Comparison of ENCODE assay signal across 9 mouse cellular contexts in the genomic region with DNA sequence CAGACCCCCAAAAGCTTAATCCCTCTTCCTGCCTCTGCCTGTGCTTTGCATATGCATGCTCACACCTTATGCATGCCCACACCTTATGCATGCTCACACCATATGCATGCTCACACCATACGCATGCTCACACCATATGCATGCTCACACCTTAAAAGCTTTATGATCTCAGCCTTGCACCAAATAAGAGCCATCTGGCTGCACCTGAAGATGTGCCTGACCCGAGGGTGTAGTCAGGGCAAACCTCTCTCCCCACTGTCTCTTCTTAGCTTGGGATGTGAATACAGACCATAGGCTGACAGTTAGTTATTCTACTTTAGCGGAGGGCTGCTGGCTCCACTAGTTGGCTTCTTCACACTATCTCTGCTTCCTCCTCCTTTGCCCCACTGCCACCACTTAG.
A peak's percentile ranks its signal among the peaks of the same experiment; 100 is the strongest.
DNase-seq lines count a peak whose midpoint lies in the region; ATAC-seq and TF ChIP-seq lines count a peak whose summit lies in the region.
"Had no signal": no experiment of that assay in that cellular context is flagged by ENCODE, and none has a peak within 500 bp of the region (broad histone marks: within the 10 kb centered on the region; RNA-seq: fewer than 3 reads in every experiment).

No protein-coding gene starts in this region.

- H3K27me3 ChIP-seq in heart, embryonic 13.5 days (replicated peaks) = peaks cover 26% of the 10 kb centered on the region
- H3K27me3 ChIP-seq in ES-Bruce4 (ENCODE audit: control insufficient read depth, insufficient read depth, low read length, poor library complexity, severe bottlenecking) = no peaks in the 10 kb centered on the region
- no peaks in the 10 kb centered on the region for H3K27me3 ChIP-seq in forebrain, embryonic 13.5 days
- H3K27me3 ChIP-seq in midbrain, embryonic 10.5 days (ENCODE audit: low read depth, poor library complexity, severe bottlenecking) = no peaks in the 10 kb centered on the region

- H3K4me1 ChIP-seq in heart, embryonic 13.5 days = peaks cover 39% of the 10 kb centered on the region
- peaks cover 3% of the 10 kb centered on the region for H3K4me1 ChIP-seq in ES-Bruce4 (ENCODE audit: control insufficient read depth, insufficient read depth, low read length)
- H3K4me1 ChIP-seq in forebrain, embryonic 13.5 days = peaks cover 75% of the 10 kb centered on the region
- H3K4me1 ChIP-seq in midbrain, embryonic 10.5 days = peaks cover 70% of the 10 kb centered on the region

- no peak for ATAC-seq in heart, embryonic 13.5 days (ENCODE audit: extremely low read depth, insufficient number of reproducible peaks, low FRiP score, low TSS enrichment)
- ATAC-seq in forebrain, embryonic 13.5 days = no peak

- no peaks in the 10 kb centered on the region for H3K36me3 ChIP-seq in heart, embryonic 13.5 days
- H3K36me3 ChIP-seq in ES-Bruce4 (ENCODE audit: control insufficient read depth, insufficient read depth, low read length, poor library complexity, severe bottlenecking) = no peaks in the 10 kb centered on the region; the same call in 1 of the 2 replicates
- H3K36me3 ChIP-seq in forebrain, embryonic 13.5 days (ENCODE audit: poor library complexity, severe bottlenecking) = no peaks in the 10 kb centered on the region
- H3K36me3 ChIP-seq in midbrain, embryonic 10.5 days = no peaks in the 10 kb centered on the region

- DNase-seq in heart, adult 11 months = no peak
- DNase-seq in midbrain, embryonic 10.5 days (ENCODE audit: low spot score) = no peak
- no peak for DNase-seq in thymus, postnatal 36 days
- DNase-seq in kidney, adult 9 months = no peak
- no peak for DNase-seq in frontal cortex, adult 2 months (ENCODE audit: extremely low spot score in 1 of 2, low spot score in 1 of 2)
- DNase-seq: kidney, postnatal 10 days had no signal

- TF ChIP-seq CTCF in ES-Bruce4 (IDR thresholded peaks at IDR 0.05; ENCODE audit: low read depth, low read length) = no peak

- WGBS in heart, embryonic 13.5 days = 57% methylated on average over 3 of the region's 3 CpGs
- 57% methylated on average over 3 of the region's 3 CpGs for WGBS in forebrain, embryonic 13.5 days
- 66% methylated on average over 3 of the region's 3 CpGs for WGBS in midbrain, embryonic 10.5 days

- H3K9me3 ChIP-seq in heart, embryonic 13.5 days = no peaks in the 10 kb centered on the region
- no peaks in the 10 kb centered on the region for H3K9me3 ChIP-seq in ES-Bruce4 (replicated peaks; ENCODE audit: control insufficient read depth, insufficient read depth, low read length, poor library complexity, severe bottlenecking)
- H3K9me3 ChIP-seq in forebrain, embryonic 13.5 days (replicated peaks) = no peaks in the 10 kb centered on the region
- H3K9me3 ChIP-seq in midbrain, embryonic 10.5 days (replicated peaks) = no peaks in the 10 kb centered on the region

- no peak overlapping the region for H3K9ac ChIP-seq in heart, embryonic 13.5 days
- H3K9ac ChIP-seq in ES-Bruce4 (ENCODE audit: low read depth, poor library complexity, severe bottlenecking) = no peak overlapping the region
- H3K9ac ChIP-seq in forebrain, embryonic 13.5 days = no peak overlapping the region

- no peak for TF ChIP-seq EP300 in ES-Bruce4 (IDR thresholded peaks at IDR 0.05; ENCODE audit: insufficient read depth, low read depth, low read length)

- TF ChIP-seq POLR2A in ES-Bruce4 (IDR thresholded peaks at IDR 0.05; ENCODE audit: insufficient read depth, low read length) = no peak

- H3K27ac ChIP-seq in heart, embryonic 13.5 days (replicated peaks) = no peak overlapping the region
- H3K27ac ChIP-seq in ES-Bruce4 (ENCODE audit: insufficient read depth, low read length) = peak overlapping the region; percentile 36; the same call in 1 of the 2 replicates
- H3K27ac ChIP-seq in forebrain, embryonic 13.5 days = peak overlapping the region; percentile 91
- peak overlapping the region; percentile 86 for H3K27ac ChIP-seq in midbrain, embryonic 10.5 days (replicated peaks)

- peak overlapping the region; percentile 69 for H3K4me2 ChIP-seq in heart, embryonic 13.5 days
- peak overlapping the region; percentile 58 for H3K4me2 ChIP-seq in forebrain, embryonic 13.5 days

- peak overlapping the region; percentile 34 for H3K4me3 ChIP-seq in heart, embryonic 13.5 days
- peak overlapping the region; percentile 20; the same call in 1 of the 2 replicates for H3K4me3 ChIP-seq in ES-Bruce4 (ENCODE audit: low read depth, low read length)
- peak overlapping the region; percentile 27; the same call in 1 of the 2 replicates for H3K4me3 ChIP-seq in forebrain, embryonic 13.5 days
- peak overlapping the region; percentile 41 for H3K4me3 ChIP-seq in midbrain, embryonic 10.5 days
